Mouse (Mus musculus): ENCODE data around the gene Gabpa. TPM values are rescaled to one million over a fixed set of nuclear protein-coding genes. Genes with fewer than 3 reads are reported as not detected.

Gene Gabpa
- polyA plus RNA-seq (2016; fragmentation: Nextera tagmentation; extraction: Ambion mirVana) = 39.2 and 42.7 TPM in 2 replicates

DNA sequence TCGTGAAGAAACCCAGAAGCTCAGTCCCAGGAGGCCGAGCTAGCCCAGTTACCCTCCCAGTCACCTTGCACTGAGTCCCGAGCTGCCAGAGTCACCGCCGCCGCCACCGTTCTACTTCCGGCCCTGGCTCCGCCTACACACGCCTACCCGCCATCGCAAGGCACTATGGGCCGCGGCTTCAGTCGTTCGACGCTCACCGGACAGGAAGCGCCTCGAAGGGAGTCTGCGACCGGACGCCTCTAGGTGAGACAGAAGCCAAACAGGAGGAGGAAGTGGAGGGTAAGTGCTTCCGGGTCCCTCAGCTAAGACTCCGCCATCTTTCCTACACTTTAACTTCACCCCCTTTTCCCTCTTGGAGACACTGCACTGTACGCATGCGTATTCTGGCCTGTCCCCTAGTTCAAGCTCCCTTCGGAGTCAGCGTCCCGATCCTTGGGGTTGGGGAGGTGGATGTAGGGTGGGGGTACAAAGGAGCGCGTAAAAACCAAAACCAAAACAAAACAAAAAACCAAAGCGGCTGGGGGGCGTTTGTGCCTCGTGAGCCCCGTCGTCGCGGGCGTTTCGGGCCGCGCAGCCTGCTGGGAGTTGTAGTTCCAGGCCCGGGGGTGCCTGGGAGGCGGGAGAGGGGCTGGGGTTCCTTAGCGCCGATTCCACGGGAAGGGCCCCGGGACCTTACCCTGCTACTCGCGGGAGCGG lies at the start of gene Gabpa:
TSS of gene Gabpa (plus strand) at position 181 of the 696 bp plus-strand sequence.
- peak; percentile 91 for DNase-seq (ENCODE audit: extremely low spot score, low spot score)
- Histone ChIP-seq H3K36me3 (replicated peaks) (peaks cover 46% of the 10 kb centered on the region), H3K27ac (peak within 1 kb of the TSS; percentile 99), H3K9me3 (no peaks in the 10 kb centered on the region), H3K4me3 (peak within 1 kb of the TSS; percentile 91), H3K4me1 (peaks cover 29% of the 10 kb centered on the region), H3K27me3 (ENCODE audit: poor library complexity, severe bottlenecking) (no peaks in the 10 kb centered on the region)
- WGBS = under 1% methylated on average over 51 of the region's 52 CpGs

DNA sequence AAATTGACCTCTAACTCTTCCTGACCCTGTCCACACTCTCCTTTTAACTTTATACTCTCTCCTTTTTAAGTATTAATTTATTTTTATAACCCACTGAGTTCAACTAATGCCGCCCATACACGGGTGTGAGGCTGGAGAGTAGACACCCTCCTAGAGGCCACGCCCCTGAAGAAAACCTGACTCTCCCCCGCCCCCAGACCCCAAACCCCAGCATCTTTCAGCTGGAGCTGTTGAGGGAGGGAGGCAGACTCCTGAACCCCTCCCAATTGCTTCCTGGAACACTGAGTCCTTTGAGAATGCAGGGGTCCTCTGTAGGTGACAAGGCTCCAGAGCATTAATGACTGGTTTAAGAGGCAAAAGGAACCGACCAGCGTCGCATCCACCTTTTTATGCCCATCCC lies 49.8 kb upstream of the Gabpa start:
- H3K36me3 ChIP-seq (replicated peaks) = peaks cover 17% of the 10 kb centered on the region
- no peaks in the 10 kb centered on the region for H3K27me3 ChIP-seq (ENCODE audit: poor library complexity, severe bottlenecking)
- no peak overlapping the region for H3K27ac ChIP-seq
- no peaks in the 10 kb centered on the region; the same call in 1 of the 2 replicates for H3K9me3 ChIP-seq
- DNase-seq (ENCODE audit: extremely low spot score, low spot score) = no peak
- H3K4me3 ChIP-seq = no peak overlapping the region
- peaks cover 14% of the 10 kb centered on the region for H3K4me1 ChIP-seq
- 9% methylated on average over 7 of the region's 7 CpGs for WGBS

DNA sequence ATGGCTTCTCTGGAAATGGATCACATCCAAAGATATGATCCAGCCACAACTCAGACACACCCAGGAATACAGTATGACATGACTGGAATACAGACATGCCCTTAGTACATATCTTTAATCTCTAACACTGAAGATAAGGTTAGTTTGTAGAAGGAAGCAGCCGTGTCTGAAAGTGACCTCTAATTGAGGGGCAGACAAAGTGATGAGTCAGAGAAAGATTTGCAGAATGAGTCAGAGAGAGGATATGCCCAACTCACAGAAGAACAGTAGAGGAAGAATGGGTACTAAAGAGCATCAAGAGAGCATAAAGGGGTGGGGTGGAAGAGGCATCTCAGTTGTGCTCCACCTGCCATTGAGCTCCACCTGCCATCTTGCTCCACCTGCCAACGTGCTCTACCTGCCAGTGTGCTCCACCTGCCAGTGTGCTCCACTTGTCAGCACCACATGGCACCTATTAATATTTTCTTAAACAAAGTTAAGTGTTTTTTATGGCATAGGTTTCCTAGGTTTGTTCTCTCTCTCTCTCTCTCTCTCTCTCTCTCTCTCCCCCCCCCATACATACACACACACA lies 44.0 kb upstream of the Gabpa start:
- no peaks in the 10 kb centered on the region for H3K27me3 ChIP-seq (ENCODE audit: poor library complexity, severe bottlenecking)
- peaks cover 27% of the 10 kb centered on the region for H3K36me3 ChIP-seq (replicated peaks)
- no peak overlapping the region for H3K4me3 ChIP-seq
- no peak overlapping the region for H3K27ac ChIP-seq
- WGBS = 89% methylated on average over 2 of the region's 2 CpGs
- H3K9me3 ChIP-seq = peaks cover 4% of the 10 kb centered on the region; the same call in 1 of the 2 replicates
- no peaks in the 10 kb centered on the region for H3K4me1 ChIP-seq
- no peak for DNase-seq (ENCODE audit: extremely low spot score, low spot score)

DNA sequence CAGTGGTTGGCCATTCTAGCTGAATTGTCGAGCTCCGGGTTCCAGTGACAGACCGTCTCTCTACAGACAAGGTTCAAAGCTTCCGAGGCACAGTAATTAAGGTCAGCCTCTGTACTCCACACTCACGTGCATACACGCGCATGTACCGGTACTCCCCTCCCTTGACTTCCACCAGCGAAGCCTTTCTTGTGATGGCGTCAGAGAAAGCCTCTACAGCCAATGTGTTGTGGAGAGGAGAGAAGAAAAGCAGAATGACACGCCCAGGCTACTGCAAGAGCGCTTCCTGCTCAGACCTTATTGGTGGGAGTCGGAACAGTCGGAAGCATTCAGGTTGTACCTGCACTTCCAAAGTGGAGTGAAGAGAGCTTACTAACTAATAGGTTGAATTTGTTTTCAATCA lies 41.3 kb upstream of the Gabpa start:
- no peaks in the 10 kb centered on the region for H3K27me3 ChIP-seq (ENCODE audit: poor library complexity, severe bottlenecking)
- H3K9me3 ChIP-seq = peaks cover 4% of the 10 kb centered on the region; the same call in 1 of the 2 replicates
- H3K4me1 ChIP-seq = no peaks in the 10 kb centered on the region
- H3K36me3 ChIP-seq (replicated peaks) = peaks cover 19% of the 10 kb centered on the region
- H3K27ac ChIP-seq = no peak overlapping the region
- H3K4me3 ChIP-seq = no peak overlapping the region
- no peak for DNase-seq (ENCODE audit: extremely low spot score, low spot score)
- WGBS = 89% methylated on average over 14 of the region's 14 CpGs

DNA sequence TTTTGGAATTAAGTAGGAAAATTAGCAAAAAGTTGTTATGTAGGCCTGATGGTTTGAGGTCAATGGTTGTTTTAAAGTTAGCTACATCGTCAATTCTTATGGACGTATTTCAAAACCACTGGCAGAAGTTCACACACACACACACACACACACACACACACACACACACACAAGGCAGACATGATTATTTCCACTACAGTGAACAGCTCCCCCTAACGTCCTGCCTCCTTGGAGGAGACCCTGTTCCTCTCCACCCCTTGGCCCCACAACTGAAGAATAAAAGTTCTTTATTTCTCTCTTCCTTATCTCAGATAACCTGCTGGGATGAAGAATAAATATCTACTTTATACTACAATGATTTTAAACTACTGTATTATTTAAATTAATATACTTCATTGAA lies 39.4 kb upstream of the Gabpa start:
- H3K4me1 ChIP-seq = no peaks in the 10 kb centered on the region
- H3K9me3 ChIP-seq = peaks cover 4% of the 10 kb centered on the region; the same call in 1 of the 2 replicates
- no peak overlapping the region for H3K4me3 ChIP-seq
- H3K27ac ChIP-seq = no peak overlapping the region
- WGBS = 68% methylated on average over 3 of the region's 3 CpGs
- H3K27me3 ChIP-seq (ENCODE audit: poor library complexity, severe bottlenecking) = no peaks in the 10 kb centered on the region
- H3K36me3 ChIP-seq (replicated peaks) = peaks cover 12% of the 10 kb centered on the region
- DNase-seq (ENCODE audit: extremely low spot score, low spot score) = no peak

DNA sequence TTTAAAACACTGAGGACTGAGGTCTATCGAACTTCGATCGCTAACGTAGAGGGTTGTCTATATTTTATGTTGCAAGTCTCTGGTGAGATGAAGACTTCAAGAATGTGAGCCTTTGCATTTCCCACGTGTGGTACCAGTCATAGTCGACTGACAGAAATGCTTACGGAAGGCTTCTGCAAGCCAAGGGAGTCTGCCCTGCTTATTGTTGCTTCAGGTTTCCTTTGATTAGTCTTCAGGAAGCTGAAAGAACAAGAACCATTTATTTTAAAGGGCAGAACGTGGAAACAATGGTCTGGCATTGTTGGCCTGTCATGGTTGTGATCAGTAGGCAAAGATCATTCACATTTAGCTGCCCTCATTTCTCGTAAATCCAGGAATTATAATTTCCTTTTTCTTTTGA lies 38.0 kb upstream of the Gabpa start:
- Histone ChIP-seq H3K27me3 (ENCODE audit: poor library complexity, severe bottlenecking) (no peaks in the 10 kb centered on the region), H3K4me1 (no peaks in the 10 kb centered on the region), H3K4me3 (no peak overlapping the region), H3K9me3 (no peaks in the 10 kb centered on the region), H3K36me3 (replicated peaks) (peaks cover 6% of the 10 kb centered on the region), H3K27ac (no peak overlapping the region)
- WGBS = 82% methylated on average over 9 of the region's 9 CpGs
- no peak for DNase-seq (ENCODE audit: extremely low spot score, low spot score)

DNA sequence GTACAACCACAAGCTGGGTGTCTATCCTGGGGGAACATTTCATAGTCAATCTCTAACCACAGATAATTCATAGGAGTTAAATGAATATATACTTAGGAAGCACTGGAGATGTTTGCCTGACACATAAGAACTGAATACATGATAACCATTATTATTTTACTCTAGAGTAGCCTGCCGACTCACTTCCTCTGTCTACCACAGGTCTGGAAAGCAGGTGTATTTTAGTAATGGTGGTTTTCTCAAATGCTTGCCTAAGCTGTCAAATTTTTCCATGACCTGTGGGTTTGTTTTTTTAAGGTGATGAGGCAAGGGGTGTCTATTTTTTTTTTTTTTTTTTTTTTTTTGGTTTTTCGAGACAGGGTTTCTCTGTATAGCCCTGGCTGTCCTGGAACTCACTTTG lies 34.7 kb upstream of the Gabpa start:
- no peaks in the 10 kb centered on the region for H3K4me1 ChIP-seq
- H3K36me3 ChIP-seq (replicated peaks) = peaks cover 2% of the 10 kb centered on the region; the same call in 1 of the 2 replicates
- H3K27me3 ChIP-seq (ENCODE audit: poor library complexity, severe bottlenecking) = no peaks in the 10 kb centered on the region
- no peak overlapping the region for H3K27ac ChIP-seq
- WGBS = 100% methylated on average over 1 of the region's 2 CpGs
- H3K4me3 ChIP-seq = no peak overlapping the region
- H3K9me3 ChIP-seq = no peaks in the 10 kb centered on the region
- DNase-seq (ENCODE audit: extremely low spot score, low spot score) = no peak

DNA sequence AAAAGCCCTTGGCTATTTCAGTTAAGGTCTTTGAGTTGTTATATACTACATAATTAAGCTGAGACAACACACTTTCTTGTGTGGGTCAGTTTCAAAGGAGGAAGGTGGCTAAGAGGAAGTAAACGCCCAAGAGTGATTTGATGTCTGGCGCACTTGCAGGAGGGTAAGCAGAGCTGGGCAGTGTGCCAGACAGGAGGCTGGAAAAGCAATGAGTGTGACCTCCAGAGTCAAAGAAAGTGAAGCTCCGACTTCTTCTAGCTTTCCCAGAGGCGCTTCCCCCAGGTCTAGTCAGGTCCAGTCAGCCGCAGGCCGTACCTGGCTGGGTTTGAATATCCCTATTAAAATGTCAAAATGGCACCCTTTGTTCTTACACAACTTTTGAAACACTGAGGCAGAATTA lies 32.5 kb upstream of the Gabpa start:
- H3K27ac ChIP-seq = no peak overlapping the region
- no peaks in the 10 kb centered on the region for H3K9me3 ChIP-seq
- no peaks in the 10 kb centered on the region for H3K27me3 ChIP-seq (ENCODE audit: poor library complexity, severe bottlenecking)
- no peak for DNase-seq (ENCODE audit: extremely low spot score, low spot score)
- peaks cover 14% of the 10 kb centered on the region for H3K36me3 ChIP-seq (replicated peaks)
- H3K4me1 ChIP-seq = no peaks in the 10 kb centered on the region
- WGBS = 93% methylated on average over 6 of the region's 6 CpGs
- H3K4me3 ChIP-seq = no peak overlapping the region

DNA sequence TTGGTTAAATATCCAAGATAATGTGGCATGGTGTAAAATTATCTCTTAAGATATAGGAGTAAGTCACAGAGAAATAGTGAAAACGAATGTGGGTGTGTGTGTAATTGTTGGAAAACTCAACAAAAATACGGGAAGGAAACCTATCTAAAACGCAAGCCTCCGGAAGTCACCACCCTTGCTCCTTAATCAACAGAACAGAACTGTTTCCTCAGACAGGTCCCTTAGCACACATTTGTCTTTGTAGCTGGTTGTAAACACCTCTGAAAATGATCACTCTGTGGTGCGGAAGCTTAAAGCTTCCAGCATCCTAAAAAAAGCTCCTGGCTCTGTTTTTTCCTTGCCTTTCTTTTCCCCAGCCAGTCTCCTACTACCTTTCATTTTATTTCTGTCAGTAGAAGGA lies 29.9 kb upstream of the Gabpa start:
- 89% methylated on average over 5 of the region's 5 CpGs for WGBS

DNA sequence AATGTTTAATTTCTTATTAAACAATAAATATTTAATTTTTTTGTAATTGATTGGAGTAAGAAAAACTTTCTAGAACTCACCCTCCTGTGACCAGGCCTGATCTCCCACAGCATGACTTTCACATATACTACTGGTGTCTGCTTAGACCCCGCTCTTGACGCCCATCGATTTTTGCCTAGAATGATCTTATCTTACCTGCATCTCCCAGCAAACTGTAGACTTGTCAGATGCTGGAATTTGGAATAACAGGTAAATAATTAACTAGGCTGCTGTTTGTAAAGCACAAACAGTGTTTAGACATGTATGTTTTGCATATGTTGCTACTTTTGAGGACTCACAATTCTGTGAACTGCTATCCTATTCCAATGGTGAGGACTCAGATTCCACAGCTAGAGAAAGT lies 28.6 kb upstream of the Gabpa start:
- Histone ChIP-seq H3K4me3 (no peak overlapping the region), H3K27ac (no peak overlapping the region), H3K27me3 (ENCODE audit: poor library complexity, severe bottlenecking) (no peaks in the 10 kb centered on the region), H3K36me3 (replicated peaks) (peaks cover 46% of the 10 kb centered on the region), H3K4me1 (no peaks in the 10 kb centered on the region), H3K9me3 (no peaks in the 10 kb centered on the region)
- no peak for DNase-seq (ENCODE audit: extremely low spot score, low spot score)
- 98% methylated on average over 3 of the region's 3 CpGs for WGBS

More for the DNA sequence above, 29.9 kb upstream of the Gabpa start:
- Histone ChIP-seq H3K4me3 (no peak overlapping the region), H3K36me3 (replicated peaks) (peaks cover 34% of the 10 kb centered on the region), H3K4me1 (no peaks in the 10 kb centered on the region), H3K27me3 (ENCODE audit: poor library complexity, severe bottlenecking) (no peaks in the 10 kb centered on the region), H3K9me3 (no peaks in the 10 kb centered on the region), H3K27ac (no peak overlapping the region)
- DNase-seq (ENCODE audit: extremely low spot score, low spot score) = no peak

DNA sequence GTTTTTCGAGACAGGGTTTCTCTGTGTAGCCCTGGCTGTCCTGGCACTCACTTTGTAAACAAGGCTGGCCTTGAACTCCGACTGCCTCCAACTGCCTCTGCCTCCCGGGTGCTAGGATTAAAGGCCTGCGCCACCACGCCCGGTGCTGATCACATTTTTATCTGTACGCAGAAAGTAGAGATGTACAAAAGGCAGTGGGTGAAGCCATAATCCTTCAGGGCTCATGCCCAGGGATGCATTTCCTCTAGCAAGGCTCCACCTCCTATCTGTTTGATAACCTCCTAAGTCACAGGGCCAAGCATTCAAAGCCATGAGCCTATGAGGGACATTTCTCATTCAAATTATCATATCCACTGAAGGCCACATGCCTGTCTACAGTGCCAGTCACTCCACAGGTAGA lies 26.9 kb upstream of the Gabpa start:
- Histone ChIP-seq H3K4me1 (no peaks in the 10 kb centered on the region), H3K27me3 (ENCODE audit: poor library complexity, severe bottlenecking) (no peaks in the 10 kb centered on the region), H3K27ac (no peak overlapping the region), H3K4me3 (no peak overlapping the region), H3K36me3 (replicated peaks) (peaks cover 59% of the 10 kb centered on the region), H3K9me3 (no peaks in the 10 kb centered on the region)
- no peak for DNase-seq (ENCODE audit: extremely low spot score, low spot score)
- WGBS = 93% methylated on average over 7 of the region's 7 CpGs

DNA sequence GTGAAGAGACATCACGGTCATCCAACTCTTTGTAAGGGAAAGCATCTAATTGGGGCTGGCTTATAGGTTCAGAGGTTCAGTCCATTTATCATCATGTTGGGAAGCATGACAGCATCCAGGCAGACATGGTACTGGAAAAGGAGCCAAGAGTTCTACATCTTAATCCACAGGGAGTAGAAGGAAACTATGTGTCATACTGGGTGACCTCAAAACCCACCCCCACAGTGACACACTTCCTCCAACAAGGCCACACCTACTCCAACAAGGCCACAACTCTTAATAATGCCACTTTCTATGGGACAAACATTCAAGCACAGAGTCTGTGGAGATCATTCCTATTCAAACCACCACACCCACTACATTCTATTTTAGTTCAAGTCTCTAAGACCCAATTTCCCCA lies 24.5 kb upstream of the Gabpa start:
- no peak for DNase-seq (ENCODE audit: extremely low spot score, low spot score)

DNA sequence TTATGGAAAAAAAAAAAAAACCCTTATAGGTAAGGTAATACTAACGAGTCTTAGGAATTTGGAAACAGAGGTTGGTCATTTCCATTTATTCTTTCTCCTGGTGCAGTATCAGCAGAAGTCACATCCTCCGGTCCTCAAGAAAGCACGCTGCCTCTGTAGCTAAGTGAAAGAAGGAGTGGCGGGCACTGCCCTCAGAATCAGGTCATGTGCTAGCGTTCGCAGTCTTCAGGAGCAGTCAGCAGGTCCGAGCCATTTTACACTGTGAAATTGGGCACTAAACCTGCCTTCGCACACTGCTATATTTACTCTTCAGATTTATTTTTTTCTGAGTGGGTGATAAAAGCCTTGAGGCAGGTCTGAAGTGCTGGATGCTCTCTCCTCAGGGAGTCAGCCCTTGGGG lies 20.9 kb upstream of the Gabpa start:
- Histone ChIP-seq H3K4me1 (no peaks in the 10 kb centered on the region), H3K9me3 (no peaks in the 10 kb centered on the region), H3K27ac (no peak overlapping the region), H3K4me3 (no peak overlapping the region), H3K36me3 (replicated peaks) (peaks cover 35% of the 10 kb centered on the region), H3K27me3 (ENCODE audit: poor library complexity, severe bottlenecking) (no peaks in the 10 kb centered on the region)
- 87% methylated on average over 8 of the region's 8 CpGs for WGBS
- no peak for DNase-seq (ENCODE audit: extremely low spot score, low spot score)

More for the DNA sequence above, 24.5 kb upstream of the Gabpa start:
- Histone ChIP-seq H3K4me1 (no peaks in the 10 kb centered on the region), H3K9me3 (no peaks in the 10 kb centered on the region), H3K4me3 (no peak overlapping the region), H3K27ac (no peak overlapping the region), H3K27me3 (ENCODE audit: poor library complexity, severe bottlenecking) (no peaks in the 10 kb centered on the region), H3K36me3 (replicated peaks) (peaks cover 57% of the 10 kb centered on the region)
- WGBS = 98% methylated on average over 1 of the region's 1 CpGs
